Mouse (Mus musculus) lung, postnatal 4 days (tissue): ENCODE data around the gene Clasrp.

Experiments
- DNase-seq, 2 experiments: peaks; one replicate each; pipeline ENCODE4 v3.0.0; 2021

The Clasrp gene

DNA sequence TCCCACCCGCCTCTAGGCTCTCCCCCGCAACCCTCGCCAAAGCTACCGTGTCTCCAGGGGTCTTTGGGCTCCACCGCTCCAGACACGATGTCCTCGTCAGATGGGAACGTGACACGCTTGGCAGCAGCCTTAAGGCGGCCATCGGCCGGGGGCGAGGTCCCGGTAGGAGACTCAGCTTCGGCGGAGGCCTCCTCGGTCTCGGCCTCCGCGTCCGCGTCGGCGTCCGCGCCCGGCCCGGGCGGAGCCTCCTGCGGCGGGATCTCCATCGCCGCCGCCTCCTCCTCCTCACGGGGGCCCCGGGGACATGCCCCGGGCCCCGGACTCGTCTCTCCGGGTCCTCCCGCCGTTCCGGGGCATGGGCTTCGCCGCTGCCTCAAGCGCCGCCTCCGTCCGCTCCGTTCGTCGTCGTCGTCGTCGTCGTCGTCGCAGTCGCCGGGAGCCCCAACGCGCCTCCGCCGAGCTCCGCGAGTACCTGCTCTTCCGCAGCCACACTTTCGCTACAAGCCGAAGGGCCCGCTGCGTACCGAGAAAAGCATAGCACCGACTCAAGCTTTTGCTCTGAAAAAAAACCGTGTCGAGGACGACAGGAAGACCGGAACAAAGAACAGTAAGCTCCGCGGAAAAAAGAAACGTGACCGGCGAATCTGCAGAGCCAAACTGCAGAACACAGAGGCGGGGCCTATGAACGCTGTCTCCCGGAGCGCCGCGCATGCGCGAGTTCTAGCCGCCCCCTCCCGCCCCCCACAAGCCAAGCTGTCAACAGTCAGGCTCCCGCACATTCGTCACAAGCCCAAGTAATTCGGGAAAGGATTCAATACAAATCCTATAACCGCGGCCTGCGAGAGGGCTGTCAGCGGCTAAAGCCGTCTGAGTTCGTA is 42.3 kb downstream of the Clasrp start:
- peak; percentile 91 to 93 for DNase-seq

- no peak for DNase-seq
Observed at GRCm38 (mm10) chr7:19561431-19561764, 42.9 kb downstream of the Clasrp start.

DNA sequence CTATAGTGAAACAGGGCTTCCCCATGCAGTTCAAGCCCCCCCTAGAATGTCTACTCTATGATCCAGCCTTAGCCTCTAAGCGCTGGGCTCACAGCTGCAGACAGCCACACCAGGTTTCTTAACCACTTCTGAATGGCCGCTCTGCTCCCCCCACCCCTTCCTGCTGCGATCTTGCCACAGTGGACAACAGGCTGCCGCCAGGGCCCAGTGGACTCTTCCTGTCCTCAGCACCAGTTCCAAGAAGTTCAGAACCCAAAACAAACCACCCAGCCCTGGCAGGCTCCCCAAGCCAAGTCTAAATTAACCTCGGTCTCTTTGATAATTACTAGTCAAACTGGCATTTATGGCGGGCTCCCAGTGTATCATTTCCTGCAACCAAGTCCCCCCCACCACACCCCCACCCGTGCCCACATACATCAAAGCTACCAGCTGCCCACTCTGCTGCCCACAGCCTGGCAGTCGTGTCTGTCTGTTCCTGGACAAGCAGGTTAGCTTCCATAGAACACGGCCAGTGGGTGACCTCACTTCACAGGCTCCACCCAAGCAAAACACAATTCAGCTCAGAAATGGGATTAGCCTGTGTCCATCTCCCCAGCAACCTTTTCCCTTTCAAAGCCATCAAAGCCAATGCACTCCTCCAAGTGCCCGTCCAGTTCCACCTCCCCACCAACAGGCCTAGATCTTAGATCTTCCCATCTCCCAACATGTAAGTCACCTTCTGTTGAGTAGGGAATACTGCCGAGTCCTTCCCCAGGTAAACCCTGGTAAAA is 43.6 kb downstream of the Clasrp start:
- peak in 1 of 2 experiments; percentile 46 for DNase-seq

- DNase-seq = no peak
Observed at GRCm38 (mm10) chr7:19558965-19559364, 45.3 kb downstream of the Clasrp start.

DNA sequence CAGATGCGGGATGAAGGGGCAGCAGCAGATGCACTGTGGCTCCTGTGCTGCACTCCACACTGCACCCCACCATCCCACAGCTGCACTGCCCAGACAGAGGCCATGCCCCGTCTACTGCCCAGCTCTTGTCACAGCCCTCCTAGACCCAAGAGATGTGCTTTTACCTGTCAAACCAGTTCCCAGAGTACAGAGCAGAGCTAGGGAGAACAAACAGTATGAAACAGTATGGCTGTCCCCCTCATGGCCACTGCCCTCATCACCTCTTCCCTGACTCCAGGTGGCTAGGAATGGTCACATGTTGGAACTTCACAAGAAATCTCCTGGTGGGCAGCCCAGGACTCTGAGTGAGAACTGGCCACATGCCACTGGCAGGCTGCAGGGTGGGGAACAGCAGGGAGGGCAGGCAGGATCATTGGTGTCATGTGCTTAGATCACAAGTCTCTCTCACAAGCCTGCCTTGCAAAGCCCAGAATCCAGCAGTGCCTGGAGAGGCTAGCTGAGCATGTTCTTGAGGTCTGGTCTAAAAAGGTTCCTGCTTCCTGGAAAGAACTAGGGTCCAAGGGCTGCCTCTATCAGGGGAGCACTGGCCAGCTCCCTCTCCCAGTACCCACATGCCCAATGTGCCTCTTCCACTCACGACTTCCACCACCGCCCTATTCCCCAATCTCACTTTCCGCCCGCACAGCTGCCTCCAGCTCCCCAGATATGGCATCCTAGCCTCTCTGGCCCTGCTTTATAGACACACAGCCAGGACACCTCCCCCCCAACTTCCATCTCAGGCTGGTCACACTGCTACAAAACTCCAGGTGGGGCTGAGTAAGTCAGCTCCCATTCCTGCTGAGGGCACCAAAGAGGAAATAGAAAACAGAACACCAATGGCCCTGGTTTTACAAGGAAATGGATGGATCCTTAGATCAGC is 46.0 kb downstream of the Clasrp start:
- peak in 1 of 2 experiments; percentile 73 for DNase-seq

GRCm38 (mm10) chr7:19557086-19557485 is 47.2 kb downstream of the Clasrp start:
- no peak for DNase-seq

DNA sequence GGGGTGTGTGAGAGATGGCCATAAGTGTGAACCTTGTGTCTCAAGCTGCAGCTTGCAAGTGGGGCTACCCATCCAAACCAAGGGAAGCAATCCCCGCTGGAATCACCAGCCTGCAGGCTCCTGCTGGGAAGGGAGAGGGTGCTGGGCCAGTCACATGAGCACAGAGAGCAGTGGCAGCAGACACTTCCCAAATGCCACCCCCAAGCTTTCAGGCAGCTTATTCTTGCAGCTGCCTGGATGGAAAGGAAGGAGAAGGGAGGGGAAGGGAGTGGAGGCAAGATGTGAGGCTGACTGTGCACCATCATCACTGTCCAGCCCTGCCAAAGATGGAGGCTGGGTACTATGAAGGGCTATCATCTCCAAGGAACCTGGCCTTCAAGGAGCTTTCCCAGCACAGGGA is 50.1 kb downstream of the Clasrp start:
- no peak for DNase-seq

GRCm38 (mm10) chr7:19552443-19552842 is 51.8 kb downstream of the Clasrp start:
- DNase-seq = no peak

GRCm38 (mm10) chr7:19551634-19552033 is 52.7 kb downstream of the Clasrp start:
- DNase-seq = no peak

- DNase-seq = peak in 1 of 2 experiments; percentile 38
Observed at GRCm38 (mm10) chr7:19549394-19549793, 54.9 kb downstream of the Clasrp start.

GRCm38 (mm10) chr7:19547344-19547969 is 56.8 kb downstream of the Clasrp start:
- no peak for DNase-seq

- DNase-seq = no peak
Observed at GRCm38 (mm10) chr7:19546007-19546406, 58.3 kb downstream of the Clasrp start.

DNA sequence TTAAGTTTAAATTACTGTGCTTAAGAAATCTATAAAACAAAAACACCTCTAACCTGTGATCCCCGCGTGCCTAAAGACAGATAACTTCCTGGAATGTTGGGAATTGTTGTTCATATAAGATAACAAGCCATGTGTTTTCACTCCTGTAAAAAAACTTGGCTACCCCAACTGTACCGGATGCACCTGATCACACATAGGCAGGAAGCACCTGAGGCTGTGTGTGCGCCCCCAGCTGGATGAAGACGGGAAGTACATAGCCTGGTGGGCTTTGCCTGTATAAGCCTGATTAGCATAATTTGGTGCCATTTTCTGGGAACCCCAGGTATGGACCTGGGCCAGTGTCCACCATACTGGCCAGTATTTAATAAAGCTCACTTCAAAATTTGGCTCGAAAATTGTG is 60.7 kb downstream of the Clasrp start:
- DNase-seq = peak in 1 of 2 experiments; percentile 44

- DNase-seq = no peak
Observed at GRCm38 (mm10) chr7:19542155-19542691, 62.1 kb downstream of the Clasrp start.

DNA sequence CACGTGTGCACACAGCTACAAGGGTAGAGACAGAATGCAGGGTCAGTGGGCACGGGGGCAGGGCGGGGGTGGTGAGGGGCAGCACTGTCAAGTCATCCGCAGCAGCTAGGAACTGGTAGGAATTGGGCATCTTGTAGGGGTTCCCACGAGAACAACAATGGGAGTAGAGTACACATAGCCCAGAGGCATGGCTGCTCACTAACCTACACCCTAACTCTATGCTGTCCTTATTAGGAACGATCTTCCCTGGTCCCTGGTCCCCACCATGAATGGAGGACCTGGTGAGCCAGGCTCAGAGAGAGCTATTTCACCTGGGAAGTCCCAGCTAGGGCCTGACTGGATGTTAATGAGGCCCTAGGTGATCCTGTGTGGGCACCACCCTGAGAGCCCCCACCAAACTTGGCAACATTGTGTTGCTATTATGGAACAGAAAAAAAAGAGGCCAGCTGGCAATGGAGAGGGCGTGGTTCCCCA is 62.6 kb downstream of the Clasrp start:
- no peak for DNase-seq

DNA sequence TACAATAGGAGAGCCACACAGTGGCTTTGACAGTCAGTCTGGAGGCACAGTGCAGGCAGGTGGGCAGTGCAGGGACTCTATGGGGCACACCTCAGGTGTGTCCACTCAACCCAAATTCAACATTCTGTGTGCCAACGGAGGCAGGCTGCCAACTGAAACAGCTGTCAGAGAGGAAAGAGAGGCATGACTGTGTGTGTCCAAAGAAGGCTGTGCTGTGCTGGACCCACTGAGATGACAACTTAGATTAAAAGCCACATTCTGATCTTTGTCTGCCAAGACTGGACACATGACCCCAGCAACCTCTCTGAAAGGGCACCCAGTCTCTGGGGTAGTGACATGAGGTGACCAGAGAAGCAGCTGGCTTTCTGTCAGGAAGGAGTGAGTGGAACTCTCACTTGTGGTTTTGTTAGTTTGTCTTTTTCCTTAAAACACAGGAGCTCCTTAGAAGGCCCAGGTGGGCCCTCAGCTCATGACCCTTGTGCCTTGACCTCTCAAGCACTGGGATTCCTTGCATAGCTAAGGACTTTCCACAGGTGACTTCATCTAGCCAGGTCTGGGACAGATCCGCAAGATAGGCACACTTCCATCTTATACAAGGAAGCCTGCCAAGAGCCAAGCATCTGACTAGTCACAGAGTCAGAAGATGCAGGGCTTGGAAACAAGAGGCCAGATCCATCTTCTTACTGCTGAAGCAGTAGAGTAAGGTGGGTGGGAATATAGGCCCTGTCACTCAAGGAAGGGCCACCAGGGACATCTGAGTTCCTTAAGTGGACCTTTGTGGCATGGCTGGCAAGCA is 63.3 kb downstream of the Clasrp start:
- DNase-seq = peak; percentile 28 to 49

- DNase-seq = no peak
Observed at GRCm38 (mm10) chr7:19534676-19535075, 69.6 kb downstream of the Clasrp start.

- DNase-seq = no peak
Observed at GRCm38 (mm10) chr7:19532240-19532639, 72.0 kb downstream of the Clasrp start.

DNA sequence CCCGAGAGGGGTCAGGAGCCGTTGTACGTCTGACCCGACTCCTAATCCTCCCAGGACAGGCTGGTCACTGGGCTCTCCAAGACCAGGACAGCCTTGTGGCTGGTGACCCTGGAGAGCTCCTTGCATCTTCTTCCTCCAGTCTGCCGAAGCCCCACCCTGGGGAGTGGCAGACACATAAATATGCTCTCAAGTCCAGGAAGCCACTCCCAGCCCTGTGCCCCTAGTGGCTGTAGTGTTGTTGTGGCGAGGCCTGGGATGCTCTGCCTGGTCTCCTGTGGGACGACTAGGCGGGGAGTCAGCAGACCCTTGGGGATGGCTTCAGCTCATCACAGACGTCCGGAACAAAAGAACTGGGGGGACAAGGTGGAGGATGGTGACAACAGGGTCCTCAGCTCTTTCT is 73.2 kb downstream of the Clasrp start:
- no peak for DNase-seq
